Mouse (Mus musculus) heart, postnatal 0 days (tissue): ENCODE results near the gene Hnrnpf. TPM values are rescaled to one million over a fixed set of nuclear protein-coding genes. Genes with fewer than 3 reads are reported as not detected.
A peak's percentile ranks its signal among the peaks of the same experiment; 100 is the strongest.

Source experiments
- ATAC-seq: fragments of 200-750 bp; cut with Nextera tagmentation; 2 replicates; pipeline ENCODE4 v1.8.0; 2017; ENCODE audit warnings: low read depth, moderate number of reproducible peaks, moderate library complexity; ENCODE audit not compliant: insufficient read depth
- DNase-seq: peaks from one replicate; pipeline ENCODE4 v3.0.0-alpha.2; 2016; ENCODE audit warnings: low spot score
- H3K27ac ChIP-seq: fragments of 300-500 bp; sonication (generic); 2 replicates; pipeline ENCODE4 v1.5.1; 2014; ENCODE audit warnings: low read depth, mild to moderate bottlenecking
- H3K27me3 ChIP-seq: fragments of 300-500 bp; sonication (generic); 2 replicates; pipeline ENCODE4 v1.6.1; 2014; ENCODE audit warnings: low read length, mixed read lengths; ENCODE audit not compliant: control insufficient read depth, insufficient read depth
- H3K36me3 ChIP-seq: fragments of 300-500 bp; sonication (generic); replicated peaks from 2 replicates; pipeline ENCODE4 v1.6.1; 2014; ENCODE audit warnings: low read length, mixed read lengths; ENCODE audit not compliant: control insufficient read depth, insufficient read depth
- H3K4me1 ChIP-seq: fragments of 300-500 bp; sonication (generic); 2 replicates; pipeline ENCODE4 v1.6.1; 2014; ENCODE audit warnings: antibody characterized with exemption; ENCODE audit not compliant: control insufficient read depth, insufficient read depth
- H3K4me2 ChIP-seq: fragments of 300-500 bp; sonication (generic); 2 replicates; pipeline ENCODE4 v1.6.1; 2014; ENCODE audit warnings: low read depth, mild to moderate bottlenecking, low read length, moderate library complexity
- H3K4me3 ChIP-seq: fragments of 300-500 bp; sonication (generic); 2 replicates; pipeline ENCODE4 v1.5.1; 2014; ENCODE audit warnings: low read depth, low read length
- H3K9ac ChIP-seq: fragments of 300-500 bp; sonication (generic); replicated peaks from 2 replicates; pipeline ENCODE4 v1.6.1; 2014; ENCODE audit warnings: low read depth, low read length, mixed read lengths
- H3K9me3 ChIP-seq: fragments of 300-500 bp; sonication (generic); replicated peaks from 2 replicates; pipeline ENCODE4 v1.6.1; 2016; ENCODE audit warnings: low read length; ENCODE audit not compliant: control insufficient read depth
- CTCF ChIP-seq: IDR thresholded peaks from 2 replicates; pipeline ENCODE4 v1.5.1; 2016; ENCODE audit warnings: antibody characterized with exemption, control low read depth, low read depth
- EP300 ChIP-seq: IDR thresholded peaks from 2 replicates; pipeline ENCODE4 v1.6.1; 2016; ENCODE audit warnings: antibody characterized with exemption, low read depth
- WGBS: fragments of 180-500 bp; shearing (Covaris S2); extraction: QIAGEN DNeasy Blood & Tissue Kit; methylation state at CpG from one replicate; pipeline ENCODE4 v1.1.7; 2014; 5-methylcytosine and 5-hydroxymethylcytosine counted together
- polyA plus RNA-seq: library from polyadenylated mRNA; unstranded; fragments of >200 nt; fragmentation: Nextera tagmentation; extraction: Ambion mirVana; gene quantifications from 2 replicates; pipeline ENCODE4 v1.2.1, GENCODE M21; 2015
- total RNA-seq: library from RNA; depleted of rRNA; stranded (reverse); fragments of >200 nt; gene quantifications from 2 replicates; pipeline ENCODE4 v1.2.3, GENCODE M21; 2014; ENCODE audit warnings: low replicate concordance; rRNA removed

Hnrnpf gene
- 223 and 234 TPM in 2 replicates for total RNA-seq
- 292 and 314 TPM in 2 replicates for polyA plus RNA-seq

DNA sequence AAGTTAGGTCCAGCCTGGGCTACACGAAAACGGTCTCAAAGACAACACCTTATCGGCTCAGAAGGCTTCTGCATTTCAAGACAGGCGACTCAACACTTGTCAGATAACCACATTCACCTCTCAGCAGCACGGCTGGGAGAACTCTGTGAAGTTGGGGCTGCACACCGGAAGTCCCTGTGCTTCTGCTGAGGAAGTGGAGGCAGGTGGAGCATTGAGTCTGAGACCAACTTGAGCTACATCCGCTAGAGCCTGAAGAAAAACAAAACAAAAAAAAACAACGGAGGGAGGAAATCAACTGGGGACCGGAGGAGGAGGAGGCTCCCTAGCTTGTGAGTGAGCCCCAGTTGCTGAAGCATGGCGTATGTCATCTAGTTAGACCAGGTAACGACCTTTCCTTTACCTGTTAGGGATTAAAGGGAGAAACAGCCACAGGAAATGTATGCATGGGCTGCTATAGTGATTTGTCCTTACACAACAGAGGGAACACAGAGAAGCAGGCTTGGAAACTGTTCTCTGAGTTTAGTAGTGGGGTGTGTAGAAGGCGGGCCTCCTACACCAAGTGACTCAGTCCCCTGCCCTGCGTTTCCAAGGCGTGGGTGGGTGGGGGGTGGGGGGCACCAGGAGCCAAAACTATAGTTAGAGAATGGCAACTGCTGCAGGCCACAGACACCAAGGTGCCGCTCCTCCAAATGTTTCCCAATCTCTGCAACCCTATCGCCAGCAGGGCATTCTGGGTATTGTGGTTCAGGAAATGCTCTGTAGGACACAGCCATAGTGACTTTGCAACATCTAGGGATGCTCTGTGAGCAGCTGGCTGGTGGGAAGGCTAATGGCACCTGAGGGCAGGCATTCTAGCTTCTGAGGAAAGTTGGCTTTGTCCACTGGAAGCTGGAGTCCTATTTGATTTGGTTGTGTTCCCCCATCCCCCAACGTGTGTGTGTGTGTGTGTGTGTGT, at the start of gene Hnrnpf:
TSS of gene Hnrnpf (plus strand) at position 199 of the 955 bp plus-strand sequence.
- no peak within 1 kb of the TSS; the same call in 1 of the 2 replicates for H3K27ac ChIP-seq
- H3K36me3 ChIP-seq: no peaks in the 10 kb centered on the region
- no peak within 1 kb of the TSS for H3K9ac ChIP-seq
- ATAC-seq: no peak
- no peak for TF ChIP-seq CTCF
- no peak for TF ChIP-seq EP300
- peak within 1 kb of the TSS; percentile 2; the same call in 1 of the 2 replicates for H3K4me3 ChIP-seq
- no peaks in the 10 kb centered on the region for H3K9me3 ChIP-seq
- 56% methylated on average over 17 of the region's 17 CpGs for WGBS
- H3K27me3 ChIP-seq: no peaks in the 10 kb centered on the region
- peaks cover 4% of the 10 kb centered on the region; the same call in 1 of the 2 replicates for H3K4me1 ChIP-seq
- DNase-seq: no peak
- peak within 1 kb of the TSS; percentile 4; the same call in 1 of the 2 replicates for H3K4me2 ChIP-seq

DNA sequence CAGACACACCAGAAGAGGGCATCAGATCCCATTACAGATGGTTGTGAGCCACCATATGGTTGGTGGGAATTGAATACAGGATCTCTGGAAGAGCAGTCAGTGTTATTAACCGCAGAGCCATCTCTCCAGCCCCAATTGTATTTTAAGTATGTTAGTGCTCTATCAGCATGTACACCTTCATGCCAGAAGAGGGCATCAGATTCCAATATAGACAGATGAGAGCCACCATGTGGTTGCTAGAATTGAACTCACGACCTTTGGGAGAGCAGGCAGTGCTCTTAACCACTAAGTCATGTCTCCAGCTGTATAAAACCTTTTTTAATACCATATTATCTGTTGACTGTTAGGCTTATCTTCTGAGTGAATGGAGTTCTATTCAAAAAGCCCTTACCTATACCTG, 48.4 kb upstream of the Hnrnpf start:
- 48% methylated on average over 2 of the region's 2 CpGs for WGBS
- Histone ChIP-seq H3K27me3 (no peaks in the 10 kb centered on the region), H3K9ac (no peak overlapping the region), H3K4me2 (no peak overlapping the region), H3K4me1 (no peaks in the 10 kb centered on the region), H3K4me3 (no peak overlapping the region), H3K27ac (no peak overlapping the region), H3K36me3 (peaks cover 9% of the 10 kb centered on the region), H3K9me3 (no peaks in the 10 kb centered on the region)
- no peak for ATAC-seq
- no peak for DNase-seq
- TF ChIP-seq CTCF (no peak), EP300 (no peak)

DNA sequence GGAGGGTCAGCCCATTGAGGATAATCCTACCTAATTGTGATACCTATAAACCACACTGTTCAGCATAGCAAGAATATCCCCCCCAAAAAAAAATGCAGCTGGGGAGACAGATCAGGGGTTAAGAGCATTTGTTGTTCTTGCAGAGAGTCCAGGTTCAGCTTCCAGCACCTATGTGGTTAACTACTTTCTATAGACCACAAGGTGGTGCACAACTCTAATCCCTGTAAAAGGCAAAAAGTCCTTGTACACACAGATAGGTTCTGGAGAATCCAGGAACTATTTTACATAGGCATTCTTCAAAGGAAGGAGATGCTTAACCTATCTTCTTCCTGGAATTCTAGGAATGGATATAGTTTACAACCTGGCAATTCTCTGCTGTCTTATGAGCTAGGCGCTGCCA, 42.1 kb upstream of the Hnrnpf start:
- Histone ChIP-seq H3K9ac (no peak overlapping the region), H3K4me2 (no peak overlapping the region), H3K27me3 (no peaks in the 10 kb centered on the region), H3K4me3 (no peak overlapping the region), H3K36me3 (no peaks in the 10 kb centered on the region), H3K4me1 (0 out of 2 replicates have a peak, but pooled peaks cover under 1% of the 10 kb centered on the region), H3K27ac (no peak overlapping the region), H3K9me3 (no peaks in the 10 kb centered on the region)
- ATAC-seq: no peak
- 84% methylated on average over 1 of the region's 1 CpGs for WGBS
- no peak for DNase-seq
- TF ChIP-seq EP300: no peak
- TF ChIP-seq CTCF: peak; percentile 30; the same call in 1 of the 2 replicates

DNA sequence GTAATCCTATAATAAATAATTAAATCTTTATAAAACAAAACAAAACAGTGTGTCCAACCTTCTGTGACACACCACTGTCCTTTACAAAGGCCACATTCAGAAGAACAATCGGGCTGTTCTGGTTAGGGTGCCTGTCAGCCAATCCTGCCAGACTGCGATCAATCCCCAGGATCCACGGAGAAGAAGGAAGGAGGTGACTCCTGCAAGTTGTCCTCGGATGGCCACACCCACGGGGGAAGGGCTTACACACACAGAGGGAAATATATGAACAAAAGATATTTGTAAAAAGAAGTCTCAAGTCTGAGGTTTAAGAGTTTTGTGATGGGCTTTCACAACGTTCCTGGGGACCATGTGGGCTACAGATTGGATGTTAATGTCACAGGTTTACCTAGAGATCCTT, 38.3 kb upstream of the Hnrnpf start, which contains the start of gene Zfp239:
TSS of gene Zfp239 (plus strand) at position 253 of the 400 bp plus-strand sequence.
- WGBS: 62% methylated on average over 6 of the region's 6 CpGs
- Histone ChIP-seq H3K9ac (0 out of 2 replicates have a peak within 1 kb of the TSS, but pooled peaks have one; percentile 3), H3K4me2 (peak within 1 kb of the TSS; percentile 88), H3K27ac (no peak within 1 kb of the TSS), H3K27me3 (no peaks in the 10 kb centered on the region), H3K9me3 (no peaks in the 10 kb centered on the region), H3K4me1 (peaks cover 6% of the 10 kb centered on the region; the same call in 1 of the 2 replicates), H3K4me3 (peak within 1 kb of the TSS; percentile 52), H3K36me3 (no peaks in the 10 kb centered on the region)
- no peak for ATAC-seq
- TF ChIP-seq EP300: no peak
- no peak for TF ChIP-seq CTCF
- no peak for DNase-seq

DNA sequence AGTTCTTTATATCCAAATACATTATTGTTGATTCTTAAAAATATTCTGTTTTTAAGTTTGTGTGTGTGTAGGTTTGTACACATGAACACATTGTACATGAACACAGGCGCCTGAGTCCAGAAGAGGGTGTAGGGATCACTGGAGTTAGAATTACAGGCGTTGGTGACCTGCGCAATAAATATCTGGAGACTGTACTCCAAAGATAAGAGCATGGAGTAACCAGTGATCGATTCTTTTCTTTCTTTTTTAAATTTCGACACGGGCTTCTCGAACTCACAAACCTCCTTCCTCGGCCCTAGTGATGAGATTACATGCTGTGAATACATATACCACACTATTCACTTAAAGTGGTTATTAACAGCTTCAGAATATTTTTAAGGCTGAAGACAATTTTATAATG, 37.7 kb upstream of the Hnrnpf start:
- WGBS: 72% methylated on average over 8 of the region's 8 CpGs
- no peak for ATAC-seq
- H3K27ac ChIP-seq: no peak overlapping the region
- DNase-seq: no peak
- TF ChIP-seq EP300 (no peak), CTCF (no peak)
- H3K9me3 ChIP-seq: no peaks in the 10 kb centered on the region
- 0 out of 2 replicates have a peak overlapping the region, but pooled peaks have one; percentile 3 for H3K9ac ChIP-seq
- H3K4me2 ChIP-seq: peak overlapping the region; percentile 88; the same call in 1 of the 2 replicates
- H3K4me1 ChIP-seq: peaks cover 6% of the 10 kb centered on the region; the same call in 1 of the 2 replicates
- peak overlapping the region; percentile 52; the same call in 1 of the 2 replicates for H3K4me3 ChIP-seq
- H3K27me3 ChIP-seq: no peaks in the 10 kb centered on the region
- no peaks in the 10 kb centered on the region for H3K36me3 ChIP-seq
